Mouse (Mus musculus) CD4-positive, CD25-positive, alpha-beta regulatory T cell, adult 2 months (primary cell): ENCODE measurements around the gene Tbc1d15.

Source experiments
- DNase-seq: peaks from one replicate; pipeline ENCODE4 v3.0.0-alpha.2; 2012; ENCODE audit warnings: low read depth, low spot score

Gene Tbc1d15

GRCm38 (mm10) chr10:115245488-115245887 is 5.8 kb downstream of the Tbc1d15 start:
- DNase-seq, result no peak

GRCm38 (mm10) chr10:115241082-115241595 is 10.1 kb downstream of the Tbc1d15 start:
- no peak for DNase-seq

- no peak for DNase-seq
Measured at GRCm38 (mm10) chr10:115237931-115238330, 13.3 kb downstream of the Tbc1d15 start.

DNA sequence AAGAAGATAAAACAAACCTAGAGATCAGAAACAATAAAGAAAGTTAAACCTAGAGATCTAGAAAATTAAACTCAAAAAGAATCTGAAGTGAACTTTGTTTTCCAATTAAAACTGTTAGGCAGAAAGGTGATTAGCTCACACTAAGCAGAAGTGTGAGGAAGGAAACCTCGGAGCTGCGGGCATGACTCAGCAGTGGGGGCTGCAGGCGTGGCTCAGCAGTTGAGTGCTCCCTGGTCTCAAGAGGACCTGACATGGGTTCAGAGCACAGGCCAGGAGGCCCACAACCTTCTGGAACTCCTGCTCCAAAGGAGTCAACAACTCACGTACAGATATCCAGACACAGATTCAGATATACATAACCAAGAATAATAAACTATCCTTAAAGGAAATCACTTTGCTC is 14.5 kb downstream of the Tbc1d15 start:
- DNase-seq, result no peak

DNA sequence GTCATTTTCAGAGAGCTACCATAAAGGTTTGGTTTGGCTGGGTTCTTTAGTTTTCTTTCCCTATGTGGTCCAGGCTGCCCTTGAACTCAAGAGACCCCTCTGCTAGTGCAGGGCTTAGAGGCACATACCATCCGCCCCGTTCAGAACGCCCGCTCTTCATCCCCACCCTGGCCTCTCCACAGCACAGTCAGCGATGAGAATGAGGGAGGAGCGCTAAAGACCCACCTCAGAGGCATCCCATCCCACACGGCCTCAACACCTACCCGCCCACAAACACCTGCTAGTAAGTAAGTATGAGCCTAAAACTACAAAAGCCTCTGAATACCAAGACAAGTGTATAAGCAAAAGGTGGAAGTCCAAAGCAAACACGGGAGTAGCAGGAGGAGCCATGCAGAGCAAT is 15.8 kb downstream of the Tbc1d15 start:
- DNase-seq, result no peak

DNA sequence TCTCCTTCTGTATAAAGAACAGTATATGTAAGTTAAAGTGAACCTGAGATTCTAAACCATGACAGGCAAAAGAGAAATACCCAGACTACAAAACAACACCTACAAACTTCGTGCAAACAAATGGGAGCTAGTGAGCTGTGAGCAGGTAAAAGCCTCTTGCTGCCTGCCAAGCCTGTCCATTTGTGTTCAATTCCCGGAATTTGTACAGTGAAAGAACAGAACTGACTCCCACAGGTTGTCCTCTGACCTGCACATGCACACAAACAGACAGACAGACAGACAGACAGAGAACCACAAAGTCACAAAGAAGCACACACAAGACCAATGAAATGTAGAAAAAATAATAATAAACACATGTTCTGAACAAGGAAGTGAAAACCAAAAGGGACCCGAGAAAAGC is 17.5 kb downstream of the Tbc1d15 start:
- no peak for DNase-seq

GRCm38 (mm10) chr10:115232513-115232912 is 18.8 kb downstream of the Tbc1d15 start:
- no peak for DNase-seq

DNA sequence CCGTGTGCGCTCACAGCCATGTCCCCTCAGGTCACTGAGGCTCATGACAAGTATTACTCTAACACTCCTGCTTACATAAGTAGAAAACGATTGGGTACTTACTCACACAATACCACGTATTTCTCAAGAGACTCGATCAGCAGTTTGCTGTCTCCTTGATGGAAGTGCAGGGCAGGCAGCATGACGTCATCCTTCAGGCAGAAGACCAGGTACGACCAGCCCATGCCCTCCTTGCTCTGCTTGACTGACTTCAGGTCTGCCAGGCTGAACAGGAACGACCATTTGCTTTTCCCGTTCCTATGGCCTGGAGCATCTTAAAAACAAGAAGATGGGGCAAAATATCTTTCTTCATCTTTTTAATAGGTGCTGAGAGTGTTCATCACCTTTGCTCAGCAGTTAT is 22.2 kb downstream of the Tbc1d15 start:
- DNase-seq, result no peak

DNA sequence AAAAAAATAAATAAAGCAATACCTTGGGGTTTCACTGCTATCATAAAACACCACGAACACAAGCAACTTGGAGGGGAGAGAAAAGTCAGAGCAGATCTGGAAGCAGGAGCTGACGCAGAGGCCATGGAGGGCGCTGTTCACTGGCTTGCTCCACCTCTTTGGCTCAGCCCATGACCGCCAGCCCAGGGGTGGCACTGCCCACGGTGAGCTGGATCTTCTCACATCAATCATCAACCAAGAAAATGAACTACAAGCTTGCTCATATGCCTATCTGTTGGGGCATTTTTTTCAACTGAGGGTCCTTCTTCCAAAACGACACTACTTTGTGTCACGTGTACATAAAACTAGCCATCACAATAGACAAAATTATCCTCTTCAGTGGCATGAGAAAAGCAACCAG is 24.7 kb downstream of the Tbc1d15 start:
- no peak for DNase-seq

DNA sequence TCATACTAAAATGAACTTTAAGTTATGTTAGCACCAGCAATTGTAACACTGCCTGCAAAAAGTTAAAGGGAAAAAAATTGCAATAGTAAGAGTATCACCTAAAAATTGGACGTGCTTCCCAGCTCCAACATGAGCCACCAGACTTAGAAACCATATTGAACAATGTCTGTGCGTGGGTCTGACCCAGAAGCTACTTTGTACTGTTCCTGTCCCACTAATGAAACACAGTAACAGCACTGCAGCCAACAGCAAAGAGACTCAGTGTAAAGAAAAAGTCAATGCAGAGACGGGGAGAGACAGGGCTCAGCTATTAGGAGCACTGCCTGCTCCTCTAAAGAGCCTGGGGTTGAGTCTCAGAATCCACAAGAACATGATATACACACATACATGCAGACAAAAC is 27.4 kb downstream of the Tbc1d15 start:
- no peak for DNase-seq

DNA sequence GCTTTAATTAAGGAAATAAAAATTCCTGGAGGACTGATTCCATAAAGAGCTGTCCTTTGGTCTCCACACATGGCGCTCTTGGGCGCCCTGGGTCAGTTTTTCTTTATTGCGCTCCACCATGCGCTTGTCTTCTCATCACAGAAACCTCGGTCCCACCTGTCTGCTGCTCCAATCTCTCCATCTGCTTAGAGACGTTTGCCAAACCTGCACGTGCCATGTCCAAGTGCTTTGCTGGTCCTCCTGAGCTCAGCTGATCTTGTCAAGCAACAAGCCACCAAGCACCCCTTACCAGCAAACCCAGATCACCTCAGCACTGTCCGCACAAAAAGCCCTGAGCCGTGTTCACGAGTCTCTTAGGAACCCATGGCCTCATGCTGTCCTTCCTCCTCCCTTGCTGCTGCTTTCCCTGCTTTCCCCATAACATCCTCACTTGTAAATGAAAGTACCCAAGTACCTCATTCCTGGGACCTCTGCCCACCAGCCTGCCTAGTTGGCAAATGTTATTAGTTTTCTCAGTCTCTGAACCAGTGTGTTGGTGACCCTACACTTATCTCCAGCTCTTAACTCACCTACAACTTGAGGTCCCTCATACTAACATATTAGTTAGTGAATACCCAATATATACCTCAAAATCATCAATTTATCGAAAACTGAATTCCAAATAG is 38.2 kb downstream of the Tbc1d15 start:
- no peak for DNase-seq

GRCm38 (mm10) chr10:115205825-115206224 is 45.4 kb downstream of the Tbc1d15 start:
- DNase-seq, result no peak

GRCm38 (mm10) chr10:115205284-115205683 is 46.0 kb downstream of the Tbc1d15 start:
- DNase-seq, result no peak

GRCm38 (mm10) chr10:115191214-115191613 is 60.1 kb downstream of the Tbc1d15 start:
- DNase-seq, result no peak

GRCm38 (mm10) chr10:115187390-115187789 is 63.9 kb downstream of the Tbc1d15 start:
- DNase-seq, result no peak

DNA sequence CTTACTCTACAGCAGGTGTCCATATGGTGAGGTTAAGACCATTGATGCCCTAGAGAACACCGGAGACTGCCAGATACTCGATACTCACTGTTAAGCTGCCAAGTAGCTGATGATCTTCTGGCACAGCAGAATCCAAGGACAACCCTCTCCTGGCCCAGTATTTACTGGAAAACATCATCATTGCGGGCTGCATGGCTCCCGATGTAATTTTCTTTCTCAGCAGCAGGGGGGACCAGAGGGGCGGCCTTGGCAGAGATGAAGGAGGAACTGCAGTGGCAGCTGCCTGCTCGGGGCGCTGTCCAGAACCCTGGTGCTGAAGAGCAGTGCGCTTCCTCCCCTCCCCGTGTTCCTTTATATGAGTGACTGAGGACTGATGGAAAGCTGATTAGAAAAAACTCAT is 66.6 kb downstream of the Tbc1d15 start, which contains the start of gene Tph2:
TSS of gene Tph2 (minus strand) at position 326 of the 400 bp plus-strand sequence.
- peak; percentile 65 for DNase-seq

- DNase-seq, result no peak
Measured at GRCm38 (mm10) chr10:115181034-115181433, 70.2 kb downstream of the Tbc1d15 start.

DNA sequence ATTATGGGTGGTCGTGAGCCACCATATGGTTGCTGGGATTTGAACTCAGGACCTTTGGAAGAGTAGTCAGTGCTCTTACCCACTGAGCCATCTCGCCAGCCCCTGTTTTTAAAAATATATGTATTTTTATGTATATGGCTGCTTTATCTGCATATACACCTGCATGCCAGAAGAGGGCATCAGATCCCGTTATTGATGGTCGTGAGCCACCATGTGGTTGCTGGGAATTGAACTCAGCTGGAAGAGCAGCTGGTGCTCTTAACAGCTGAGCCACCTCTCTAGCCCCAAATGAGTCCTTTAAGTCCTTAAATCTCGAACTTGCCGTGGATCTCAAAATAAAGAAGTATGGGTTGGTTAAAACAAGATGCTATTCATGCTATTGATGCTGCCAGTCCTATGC is 73.2 kb downstream of the Tbc1d15 start:
- peak; percentile 17 for DNase-seq

DNA sequence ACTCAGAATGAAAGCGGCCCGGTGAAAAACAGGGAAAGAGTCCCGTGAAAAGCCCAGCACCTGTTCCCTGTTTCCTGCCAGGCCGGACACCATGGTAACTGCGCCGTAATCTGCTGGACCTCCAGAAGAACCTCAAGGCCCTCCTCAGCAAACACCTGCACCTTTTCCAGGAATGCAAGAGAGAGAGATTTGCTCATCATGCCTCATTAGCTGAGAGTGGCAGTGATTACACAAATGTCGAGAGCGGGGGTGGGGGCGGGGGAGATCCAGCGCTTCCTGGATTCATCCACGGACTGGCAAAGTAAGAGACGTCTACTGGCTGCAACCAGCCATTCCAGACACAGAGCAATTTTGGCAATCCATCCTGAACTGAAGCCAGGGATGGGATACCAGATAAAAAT is 75.7 kb downstream of the Tbc1d15 start:
- no peak for DNase-seq

DNA sequence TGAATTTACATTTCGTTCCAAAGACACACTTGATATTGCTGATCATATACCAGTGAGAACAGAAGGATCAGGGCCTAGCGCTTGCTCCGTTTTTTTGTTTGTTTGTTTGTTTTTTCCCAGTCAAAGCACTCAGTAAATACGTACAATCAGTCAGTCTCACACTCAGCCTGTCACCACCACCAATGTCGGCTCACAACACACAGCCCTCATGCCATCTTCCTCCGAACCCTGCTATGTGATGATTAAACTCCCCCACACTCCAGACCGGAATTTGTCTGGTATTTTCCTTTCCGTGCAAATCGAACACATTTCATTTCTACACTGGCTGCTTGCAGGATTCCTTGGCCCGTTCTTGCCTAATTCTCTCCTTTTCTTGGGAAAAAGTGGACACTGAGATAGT is 77.9 kb downstream of the Tbc1d15 start:
- DNase-seq, result no peak

DNA sequence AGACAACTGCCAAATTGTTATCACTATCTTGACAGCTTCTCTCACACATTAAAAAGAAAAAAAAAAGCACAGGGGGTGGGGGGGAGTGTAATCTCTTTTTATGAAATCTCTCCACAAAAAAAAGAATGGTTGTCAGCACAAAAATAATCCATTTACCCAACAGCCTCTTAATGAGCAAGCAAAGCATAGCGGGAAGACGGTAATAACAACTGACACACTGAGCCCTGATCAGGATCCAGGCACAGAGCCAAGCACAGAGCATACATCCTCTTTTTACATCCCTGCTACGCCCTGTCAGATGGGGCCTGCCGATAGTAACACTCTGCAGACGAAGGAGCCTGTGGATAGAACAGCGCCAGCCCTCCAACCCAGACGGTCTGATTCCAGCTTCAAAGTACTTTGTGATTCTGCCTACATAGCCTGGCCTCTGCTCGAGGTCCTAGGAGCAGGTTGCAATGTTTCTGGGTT is 79.9 kb downstream of the Tbc1d15 start:
- no peak for DNase-seq

DNA sequence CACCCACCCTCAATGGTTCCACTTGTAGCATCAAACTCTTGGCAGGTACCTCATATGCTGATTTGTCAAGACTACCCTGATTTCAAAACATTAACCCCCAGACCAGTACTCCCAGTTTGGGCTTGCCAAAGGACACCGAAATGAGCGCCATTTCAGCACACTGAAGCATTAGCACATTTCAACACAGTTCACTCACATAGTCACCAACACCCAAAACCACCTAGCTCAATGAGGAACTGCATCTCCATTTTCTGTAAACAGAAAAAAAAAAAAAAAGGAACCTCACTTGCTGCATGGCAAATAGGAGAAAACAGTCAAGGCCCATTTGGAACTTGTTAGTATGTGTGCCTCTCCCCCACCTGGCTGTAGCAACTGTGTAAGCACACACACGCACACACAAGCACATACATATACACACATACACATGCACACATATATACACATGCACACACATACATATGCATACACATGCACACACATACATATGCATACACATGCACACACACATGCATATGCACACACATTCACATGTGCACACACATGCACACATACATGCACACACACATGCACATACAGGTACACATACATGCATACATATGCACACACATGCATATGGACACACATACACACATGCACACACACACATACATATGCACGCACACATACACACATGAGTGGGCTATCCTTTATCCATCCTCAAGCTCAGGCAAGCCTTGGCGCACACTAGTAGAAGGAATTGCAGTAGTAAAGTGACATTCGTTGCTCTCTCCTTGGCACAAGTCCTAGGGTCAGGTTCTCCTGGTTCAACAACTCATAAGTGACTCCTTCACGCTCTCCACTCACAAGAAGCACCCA is 80.5 kb downstream of the Tbc1d15 start:
- no peak for DNase-seq

GRCm38 (mm10) chr10:115169410-115169809 is 81.9 kb downstream of the Tbc1d15 start:
- no peak for DNase-seq
